Mouse (Mus musculus) heart, postnatal 10 days (tissue): Measurements from ENCODE around the gene Dhrs3. TPM values are rescaled to one million over a fixed set of nuclear protein-coding genes. Genes with fewer than 3 reads are reported as not detected.

Source experiments
- DNase-seq, 2 experiments: peaks; one replicate each; pipeline ENCODE4 v3.0.0; 2021
- intact Hi-C: fragments of 180-260 bp; cut with DNase I; formaldehyde crosslinking; loops from one replicate; pipeline ENCODE4 v1.15.1; 2025
- total RNA-seq, 2 experiments: library from RNA; stranded (reverse); gene quantifications; 2 replicates each; pipeline ENCODE4 v1.2.3; 2021

Gene Dhrs3
- total RNA-seq, 2 experiments from 2014 or later: 90.2 to 95.2 TPM

- DNase-seq: no peak
- intact Hi-C loops: no loop called here
Measured at GRCm38 (mm10) chr4:144965255-144965654, 72.6 kb downstream of the Dhrs3 start.

- intact Hi-C loops: no loop called here
- no peak for DNase-seq
Measured at GRCm38 (mm10) chr4:144968371-144968770, 75.7 kb downstream of the Dhrs3 start.

- intact Hi-C loops: no loop called here
- DNase-seq: no peak
Measured at GRCm38 (mm10) chr4:144969030-144969429, 76.4 kb downstream of the Dhrs3 start.

GRCm38 (mm10) chr4:144971048-144971447, 78.4 kb downstream of the Dhrs3 start:
- intact Hi-C loops: no loop called here
- no peak for DNase-seq

GRCm38 (mm10) chr4:144972948-144973720, 80.5 kb downstream of the Dhrs3 start:
- intact Hi-C loops: no loop called here
- DNase-seq: peak in 1 of 2 experiments; percentile 64

- DNase-seq: no peak
- intact Hi-C loops: no loop called here
Measured at GRCm38 (mm10) chr4:144974458-144974857, 81.8 kb downstream of the Dhrs3 start.

- no peak for DNase-seq
- intact Hi-C loops: no loop called here
Measured at GRCm38 (mm10) chr4:144975505-144975904, 82.9 kb downstream of the Dhrs3 start.

GRCm38 (mm10) chr4:144977057-144977456, 84.4 kb downstream of the Dhrs3 start:
- intact Hi-C loops: loop anchor here (2.0 kb wide), 1 partner anchor 22 kb away; no protein-coding TSS in a partner anchor
- DNase-seq: no peak

Other genes with a start within 250 kb of the Dhrs3 start
- not detected for gene Gm436, start 206.5 kb upstream of the Dhrs3 start, total RNA-seq
- not detected for gene Gm13178, start 171.4 kb upstream of the Dhrs3 start, total RNA-seq
- not detected for gene Gm438, start 106.2 kb upstream of the Dhrs3 start, total RNA-seq